Mouse (Mus musculus) bone marrow, adult 2 months (tissue): ENCODE measurements around the gene Olfr705. TPM values are rescaled to one million over a fixed set of nuclear protein-coding genes. Genes with fewer than 3 reads are reported as not detected.
"Not testable (repeated sequence)": the region's sequence is repeated elsewhere in the genome, so short reads cannot be mapped to it uniquely, and the experiment has no call there.

Source experiments
- H3K27ac ChIP-seq: fragments of 200-500 bp; 2 replicates; pipeline ENCODE4 v1.5.1; 2012; ENCODE audit warnings: low read depth, mild to moderate bottlenecking, control low read depth, inconsistent platforms, low read length; ENCODE audit not compliant: control insufficient read depth, poor library complexity, insufficient read depth
- H3K4me1 ChIP-seq: fragments of 200-500 bp; 2 replicates; pipeline ENCODE4 v1.6.1; 2011; ENCODE audit warnings: low read length; ENCODE audit not compliant: control insufficient read depth, insufficient read depth
- H3K4me3 ChIP-seq: fragments of 200-500 bp; replicated peaks from 2 replicates; pipeline ENCODE3; 2011; ENCODE audit warnings: mild to moderate bottlenecking, low read depth, low read length, control low read depth; ENCODE audit not compliant: control insufficient read depth
- CTCF ChIP-seq: fragments of 200-500 bp; IDR thresholded peaks from 2 replicates; pipeline ENCODE4 v1.5.1; 2011; ENCODE audit warnings: low read length, control low read depth; ENCODE audit not compliant: control insufficient read depth, insufficient read depth
- POLR2A ChIP-seq: fragments of 200-500 bp; IDR thresholded peaks from 2 replicates; pipeline ENCODE4 v1.6.1; 2011; ENCODE audit warnings: low read depth, mild to moderate bottlenecking, control low read depth, low read length, borderline replicate concordance; ENCODE audit not compliant: control insufficient read depth
- WGBS: fragments of 180-500 bp; shearing (Covaris S2); methylation state at CpG from one replicate; pipeline ENCODE4 v1.1.7; 2018; 5-methylcytosine and 5-hydroxymethylcytosine counted together
- polyA plus RNA-seq: library from polyadenylated mRNA; stranded (reverse); fragments of >200 nt; gene quantifications from 2 replicates; pipeline ENCODE4 v1.2.4, GENCODE M21; 2011; ENCODE audit warnings: low replicate concordance; ENCODE audit not compliant: missing spikeins, insufficient read depth, insufficient read length

The Olfr705 gene
- not detected in 2 replicates for polyA plus RNA-seq

GRCm38 (mm10) chr7:106876791-106877190 lies at the start of gene Olfr705:
Gene Olfr705, minus strand, starts transcription at chr7:106876891.
- H3K27ac ChIP-seq = no peak within 1 kb of the TSS
- TF ChIP-seq POLR2A = no peak
- TF ChIP-seq CTCF = no peak
- WGBS = 80% methylated on average over 3 of the region's 3 CpGs

GRCm38 (mm10) chr7:106920961-106921360 lies 44.3 kb upstream of the Olfr705 start:
- WGBS = 78% methylated on average over 7 of the region's 7 CpGs
- H3K4me1 ChIP-seq, H3K4me3 ChIP-seq, H3K27ac ChIP-seq: not testable (repeated sequence)

More at GRCm38 (mm10) chr7:106876791-106877190, at the start of gene Olfr705:
- no peak within 1 kb of the TSS for H3K4me3 ChIP-seq
- H3K4me1 ChIP-seq = no peaks in the 10 kb centered on the region

- H3K4me1 ChIP-seq = no peaks in the 10 kb centered on the region
- no peak within 1 kb of the TSS for H3K4me3 ChIP-seq
- no peak for TF ChIP-seq CTCF
- no peak for TF ChIP-seq POLR2A
- H3K27ac ChIP-seq = no peak within 1 kb of the TSS
- 46% methylated on average over 2 of the region's 2 CpGs for WGBS
Measured at GRCm38 (mm10) chr7:106907676-106908075, 31.0 kb upstream of the Olfr705 start, which contains the start of gene Olfr1532-ps1. Gene Olfr1532-ps1, plus strand, starts transcription at chr7:106908001.

GRCm38 (mm10) chr7:106901141-106901540 lies 24.4 kb upstream of the Olfr705 start, which contains the start of gene Olfr707:
Gene Olfr707, minus strand, starts transcription at chr7:106901241.
- H3K27ac ChIP-seq, H3K4me3 ChIP-seq, H3K4me1 ChIP-seq: not testable (repeated sequence)
- 71% methylated on average over 3 of the region's 3 CpGs for WGBS

GRCm38 (mm10) chr7:106888062-106888461 lies 11.4 kb upstream of the Olfr705 start, which contains the start of gene Olfr706:
Gene Olfr706, minus strand, starts transcription at chr7:106888162.
- no peak within 1 kb of the TSS for H3K4me3 ChIP-seq
- H3K4me1 ChIP-seq = no peaks in the 10 kb centered on the region
- WGBS = 64% methylated on average over 2 of the region's 2 CpGs
- H3K27ac ChIP-seq = no peak within 1 kb of the TSS
- no peak for TF ChIP-seq CTCF
- no peak for TF ChIP-seq POLR2A

- H3K27ac ChIP-seq = no peak within 1 kb of the TSS
- no peak for TF ChIP-seq CTCF
- no peak for TF ChIP-seq POLR2A
- no peak within 1 kb of the TSS for H3K4me3 ChIP-seq
- H3K4me1 ChIP-seq = no peaks in the 10 kb centered on the region
Measured at GRCm38 (mm10) chr7:106862885-106863284, 13.8 kb downstream of the Olfr705 start, which contains the start of gene Olfr704. Gene Olfr704, plus strand, starts transcription at chr7:106863185.

GRCm38 (mm10) chr7:106843060-106843459 lies 33.6 kb downstream of the Olfr705 start, which contains the start of gene Olfr703:
Gene Olfr703, plus strand, starts transcription at chr7:106843360.
- Histone ChIP-seq H3K4me3 (no peak within 1 kb of the TSS), H3K4me1 (no peaks in the 10 kb centered on the region), H3K27ac (no peak within 1 kb of the TSS)
- 70% methylated on average over 2 of the region's 2 CpGs for WGBS
- TF ChIP-seq POLR2A (no peak), CTCF (no peak)

GRCm38 (mm10) chr7:106833793-106834192 lies 42.9 kb downstream of the Olfr705 start, which contains the start of gene Olfr702:
Gene Olfr702, minus strand, starts transcription at chr7:106833893.
- Histone ChIP-seq H3K4me1 (no peaks in the 10 kb centered on the region), H3K4me3 (no peak within 1 kb of the TSS), H3K27ac (no peak within 1 kb of the TSS)
- TF ChIP-seq POLR2A (no peak), CTCF (no peak)

Other genes starting within 250 kb of the Olfr705 start
- not detected in 2 replicates for gene Olfr693, start 196.3 kb downstream of the Olfr705 start, polyA plus RNA-seq
- not detected in 2 replicates for gene Olfr694, start 185.1 kb downstream of the Olfr705 start, polyA plus RNA-seq
- gene Olfr695, start 160.5 kb downstream of the Olfr705 start, polyA plus RNA-seq = not detected in 2 replicates
- gene Olfr697, start 134.4 kb downstream of the Olfr705 start, polyA plus RNA-seq = not detected in 2 replicates
- gene Olfr698, start 121.5 kb downstream of the Olfr705 start, polyA plus RNA-seq = not detected in 2 replicates
- 0.36 and 0.60 TPM in 2 replicates for gene Olfr699, start 83.7 kb downstream of the Olfr705 start, polyA plus RNA-seq
- gene Olfr700, start 68.1 kb downstream of the Olfr705 start, polyA plus RNA-seq = not detected in 2 replicates
- gene Olfr701, start 62.8 kb downstream of the Olfr705 start, polyA plus RNA-seq = not detected in 2 replicates
- not detected in 2 replicates for gene Olfr702, start 43.0 kb downstream of the Olfr705 start, polyA plus RNA-seq
- not detected in 2 replicates for gene Olfr703, start 33.5 kb downstream of the Olfr705 start, polyA plus RNA-seq
- gene Olfr704, start 13.7 kb downstream of the Olfr705 start, polyA plus RNA-seq = 0.75 TPM in 1 of 2 replicates, not detected in the other
- gene Olfr706, start 11.3 kb upstream of the Olfr705 start, polyA plus RNA-seq = not detected in 2 replicates
- gene Olfr707, start 24.4 kb upstream of the Olfr705 start, polyA plus RNA-seq = not detected in 2 replicates
- gene Olfr1532-ps1, start 31.1 kb upstream of the Olfr705 start, polyA plus RNA-seq = not detected in 2 replicates
- not detected in 2 replicates for gene Olfr709-ps1, start 55.3 kb upstream of the Olfr705 start, polyA plus RNA-seq
- not detected in 2 replicates for gene Olfr710, start 71.4 kb upstream of the Olfr705 start, polyA plus RNA-seq
- gene Olfr6, start 87.0 kb upstream of the Olfr705 start, polyA plus RNA-seq = 0.29 TPM in 1 of 2 replicates, not detected in the other
- gene Olfr711, start 98.6 kb upstream of the Olfr705 start, polyA plus RNA-seq = not detected in 2 replicates
- not detected in 2 replicates for gene Olfr2, start 129.2 kb upstream of the Olfr705 start, polyA plus RNA-seq
- not detected in 2 replicates for gene Olfr713, start 154.3 kb upstream of the Olfr705 start, polyA plus RNA-seq
- gene Olfr714, start 194.1 kb upstream of the Olfr705 start, polyA plus RNA-seq = not detected in 2 replicates
- not detected in 2 replicates for gene Olfr17, start 216.3 kb upstream of the Olfr705 start, polyA plus RNA-seq
- not detected in 2 replicates for gene Olfr715b, start 233.5 kb upstream of the Olfr705 start, polyA plus RNA-seq